Mouse (Mus musculus): ENCODE results near the gene Gm853. TPM values are rescaled to one million over a fixed set of nuclear protein-coding genes. Genes with fewer than 3 reads are reported as not detected.
A peak's percentile ranks its signal among the peaks of the same experiment; 100 is the strongest.

Gene Gm853
- polyA plus RNA-seq, 1 experiment from 2014 or later: not detected

GRCm38 (mm10) chr4:130215392-130215791 is 6.8 kb downstream of the Gm853 start:
- DNase-seq (no peak), ATAC-seq (ENCODE audit: insufficient read depth) (no peak)
- Histone ChIP-seq H3K4me1 (ENCODE audit: insufficient read depth) (no peaks in the 10 kb centered on the region), H3K4me3 (ENCODE audit: low read depth, low read length) (no peak overlapping the region), H3K9me3 (ENCODE audit: low read depth, low read length) (no peaks in the 10 kb centered on the region), H3K36me3 (ENCODE audit: insufficient read depth) (no peaks in the 10 kb centered on the region), H3K27me3 (ENCODE audit: insufficient read depth, low read length) (no peaks in the 10 kb centered on the region), H3K4me2 (no peak overlapping the region), H3K9ac (no peak overlapping the region), H3K27ac (ENCODE audit: low read depth) (no peak overlapping the region)
- WGBS: 79% methylated on average over 8 of the region's 8 CpGs
- TF ChIP-seq CTCF (IDR thresholded peaks at IDR 0.05; ENCODE audit: low read depth): no peak

- Histone ChIP-seq H3K36me3 (ENCODE audit: insufficient read depth) (no peaks in the 10 kb centered on the region), H3K27ac (ENCODE audit: low read depth) (no peak overlapping the region), H3K27me3 (ENCODE audit: insufficient read depth, low read length) (no peaks in the 10 kb centered on the region), H3K4me3 (ENCODE audit: low read depth, low read length) (no peak overlapping the region), H3K4me1 (ENCODE audit: insufficient read depth) (no peaks in the 10 kb centered on the region), H3K9ac (no peak overlapping the region), H3K4me2 (no peak overlapping the region), H3K9me3 (ENCODE audit: low read depth, low read length) (no peaks in the 10 kb centered on the region)
- no peak for TF ChIP-seq CTCF (IDR thresholded peaks at IDR 0.05; ENCODE audit: low read depth)
- 54% methylated on average over 10 of the region's 10 CpGs for WGBS
- DNase-seq (no peak), ATAC-seq (ENCODE audit: insufficient read depth) (no peak)
These were observed 8.3 kb downstream of the Gm853 start for GRCm38 (mm10) chr4:130213857-130214256.

DNA sequence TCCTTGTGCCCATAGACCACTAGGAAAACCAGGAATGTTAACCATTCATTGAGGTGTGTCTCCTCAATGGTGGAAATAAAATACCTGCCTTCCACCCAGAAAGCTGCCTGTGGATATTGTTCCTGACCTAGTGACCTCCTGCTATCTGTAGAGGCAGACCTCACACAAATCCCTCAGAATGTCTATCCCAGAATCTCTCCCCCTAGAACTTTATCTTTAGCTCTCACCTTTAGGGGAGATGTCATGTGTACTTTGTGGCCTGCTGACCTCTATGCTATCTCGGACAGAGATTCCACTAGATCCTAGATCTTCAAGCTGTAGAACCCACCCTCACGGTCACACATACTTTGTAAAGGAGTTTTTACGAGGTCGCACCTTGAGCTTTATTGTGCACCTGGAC is 9.0 kb downstream of the Gm853 start:
- Histone ChIP-seq H3K27ac (ENCODE audit: low read depth) (no peak overlapping the region), H3K27me3 (ENCODE audit: insufficient read depth, low read length) (no peaks in the 10 kb centered on the region), H3K36me3 (ENCODE audit: insufficient read depth) (no peaks in the 10 kb centered on the region), H3K4me1 (ENCODE audit: insufficient read depth) (no peaks in the 10 kb centered on the region), H3K4me2 (no peak overlapping the region), H3K9ac (no peak overlapping the region), H3K4me3 (ENCODE audit: low read depth, low read length) (no peak overlapping the region), H3K9me3 (ENCODE audit: low read depth, low read length) (no peaks in the 10 kb centered on the region)
- WGBS: 67% methylated on average over 4 of the region's 4 CpGs
- no peak for TF ChIP-seq CTCF (IDR thresholded peaks at IDR 0.05; ENCODE audit: low read depth)
- ATAC-seq (ENCODE audit: insufficient read depth) (no peak), DNase-seq (no peak)

GRCm38 (mm10) chr4:130212421-130212820 is 9.8 kb downstream of the Gm853 start:
- Histone ChIP-seq H3K4me1 (ENCODE audit: insufficient read depth) (no peaks in the 10 kb centered on the region), H3K4me3 (ENCODE audit: low read depth, low read length) (no peak overlapping the region), H3K27ac (ENCODE audit: low read depth) (no peak overlapping the region), H3K4me2 (no peak overlapping the region), H3K9me3 (ENCODE audit: low read depth, low read length) (no peaks in the 10 kb centered on the region), H3K9ac (no peak overlapping the region), H3K36me3 (ENCODE audit: insufficient read depth) (no peaks in the 10 kb centered on the region), H3K27me3 (ENCODE audit: insufficient read depth, low read length) (no peaks in the 10 kb centered on the region)
- ATAC-seq (ENCODE audit: insufficient read depth): no peak
- TF ChIP-seq CTCF (IDR thresholded peaks at IDR 0.05; ENCODE audit: low read depth): no peak
- no peak for DNase-seq
- 66% methylated on average over 7 of the region's 7 CpGs for WGBS

DNA sequence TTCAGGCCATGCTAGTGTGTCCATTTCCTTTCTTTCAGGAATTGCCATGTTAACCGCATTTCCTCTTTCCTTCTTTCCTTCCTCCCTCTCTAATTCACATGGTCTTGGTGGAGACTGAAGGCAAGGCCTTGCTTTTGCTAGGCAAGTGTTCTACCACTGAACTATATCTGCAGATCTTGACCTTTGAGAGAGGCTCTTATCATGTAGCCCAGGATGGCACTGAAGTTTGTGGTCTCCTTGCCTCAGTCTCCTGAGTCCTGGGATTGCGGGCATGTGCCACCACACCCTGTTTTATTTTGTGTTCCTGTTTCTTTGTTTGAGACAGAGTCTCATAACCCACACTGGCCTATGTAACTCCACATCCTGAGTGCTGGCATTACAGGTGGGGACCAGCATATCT is 10.3 kb downstream of the Gm853 start:
- 86% methylated on average over 2 of the region's 2 CpGs for WGBS
- DNase-seq: no peak
- H3K36me3 ChIP-seq (ENCODE audit: insufficient read depth): no peaks in the 10 kb centered on the region
- no peak overlapping the region for H3K4me2 ChIP-seq
- no peak overlapping the region for H3K9ac ChIP-seq
- H3K4me1 ChIP-seq (ENCODE audit: insufficient read depth): no peaks in the 10 kb centered on the region
- H3K9me3 ChIP-seq (ENCODE audit: low read depth, low read length): no peaks in the 10 kb centered on the region
- no peak for ATAC-seq (ENCODE audit: insufficient read depth)
- H3K4me3 ChIP-seq (ENCODE audit: low read depth, low read length): no peak overlapping the region
- no peak overlapping the region for H3K27ac ChIP-seq (ENCODE audit: low read depth)
- no peaks in the 10 kb centered on the region for H3K27me3 ChIP-seq (ENCODE audit: insufficient read depth, low read length)
- TF ChIP-seq CTCF (IDR thresholded peaks at IDR 0.05; ENCODE audit: low read depth): no peak

DNA sequence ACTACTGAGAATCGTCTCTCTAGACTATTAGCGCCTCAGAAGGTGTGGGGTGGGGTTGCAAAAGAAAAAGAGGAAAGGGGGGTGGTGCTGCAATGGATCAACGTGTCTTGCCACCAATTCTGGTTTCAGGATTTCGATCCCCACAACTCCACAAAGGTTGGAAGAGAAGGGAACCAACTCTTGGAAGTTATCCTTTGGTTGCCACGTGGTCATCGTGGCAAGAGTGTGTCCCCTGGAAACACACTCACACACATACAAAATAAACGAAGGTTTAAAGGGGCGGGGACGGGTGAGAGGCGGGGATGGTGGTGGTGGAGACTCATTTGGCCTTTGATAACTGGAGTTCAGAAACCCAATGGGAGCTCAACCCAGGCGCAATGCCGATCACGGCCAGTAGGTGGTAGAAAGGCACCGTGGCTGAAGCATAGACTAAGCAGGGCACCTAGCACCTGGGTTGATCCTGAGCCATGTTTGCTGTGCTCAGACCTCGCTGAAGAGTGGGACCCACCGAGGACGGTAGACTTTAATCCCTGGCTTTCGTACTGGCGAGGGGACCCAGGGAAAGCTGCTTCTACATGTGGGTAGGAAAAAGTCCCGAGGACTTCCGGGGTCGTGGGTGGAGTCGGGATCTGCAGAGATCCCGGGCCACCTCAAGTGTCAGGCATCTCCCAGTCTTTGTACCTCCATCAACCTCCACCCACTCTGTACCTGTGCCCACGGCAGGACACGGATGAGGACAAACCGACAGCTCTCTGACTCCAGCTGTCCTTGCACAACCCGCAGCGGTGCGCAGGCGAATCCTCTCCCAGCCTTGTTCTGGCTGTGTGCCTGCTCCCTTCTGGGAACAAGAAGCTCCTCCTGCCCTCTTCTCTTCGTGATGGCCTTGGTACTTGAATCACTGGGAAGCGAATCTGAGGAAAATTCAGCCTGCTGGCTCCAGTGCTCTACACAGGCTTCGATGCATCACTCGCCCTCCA is 23.2 kb downstream of the Gm853 start:
- H3K4me2 ChIP-seq: peak overlapping the region; percentile 73
- H3K4me1 ChIP-seq (ENCODE audit: insufficient read depth): no peaks in the 10 kb centered on the region
- peak overlapping the region; percentile 37 for H3K4me3 ChIP-seq (ENCODE audit: low read depth, low read length)
- no peak overlapping the region for H3K27ac ChIP-seq (ENCODE audit: low read depth)
- TF ChIP-seq CTCF (IDR thresholded peaks at IDR 0.05; ENCODE audit: low read depth): peak; percentile 98
- peak overlapping the region; percentile 32 for H3K9ac ChIP-seq
- ATAC-seq (ENCODE audit: insufficient read depth): peak; percentile 78
- 13% methylated on average over 35 of the region's 35 CpGs for WGBS
- no peaks in the 10 kb centered on the region for H3K36me3 ChIP-seq (ENCODE audit: insufficient read depth)
- H3K9me3 ChIP-seq (ENCODE audit: low read depth, low read length): no peaks in the 10 kb centered on the region
- DNase-seq: peak; percentile 92
- peaks cover 14% of the 10 kb centered on the region for H3K27me3 ChIP-seq (ENCODE audit: insufficient read depth, low read length)

GRCm38 (mm10) chr4:130196542-130196941 is 25.7 kb downstream of the Gm853 start:
- WGBS: 45% methylated on average over 8 of the region's 8 CpGs
- H3K27me3 ChIP-seq (ENCODE audit: insufficient read depth, low read length): peaks cover 14% of the 10 kb centered on the region

More at GRCm38 (mm10) chr4:130196542-130196941, 25.7 kb downstream of the Gm853 start:
- ATAC-seq (ENCODE audit: insufficient read depth) (no peak), DNase-seq (no peak)
- no peaks in the 10 kb centered on the region for H3K36me3 ChIP-seq (ENCODE audit: insufficient read depth)
- no peaks in the 10 kb centered on the region for H3K4me1 ChIP-seq (ENCODE audit: insufficient read depth)
- H3K4me2 ChIP-seq: no peak overlapping the region
- TF ChIP-seq CTCF (IDR thresholded peaks at IDR 0.05; ENCODE audit: low read depth): no peak
- no peak overlapping the region for H3K4me3 ChIP-seq (ENCODE audit: low read depth, low read length)
- no peak overlapping the region for H3K27ac ChIP-seq (ENCODE audit: low read depth)
- no peak overlapping the region for H3K9ac ChIP-seq
- H3K9me3 ChIP-seq (ENCODE audit: low read depth, low read length): no peaks in the 10 kb centered on the region
